Mouse (Mus musculus): ENCODE results near the gene Dcaf12. TPM values are rescaled to one million over a fixed set of nuclear protein-coding genes. Genes with fewer than 3 reads are reported as not detected.

The Dcaf12 gene
- polyA plus RNA-seq, 1 experiment from 2014 or later: 67.5 TPM

GRCm38 (mm10) chr4:41274377-41274979, 40.2 kb downstream of the Dcaf12 start:
- H3K4me2 ChIP-seq: peak overlapping the region; percentile 69

DNA sequence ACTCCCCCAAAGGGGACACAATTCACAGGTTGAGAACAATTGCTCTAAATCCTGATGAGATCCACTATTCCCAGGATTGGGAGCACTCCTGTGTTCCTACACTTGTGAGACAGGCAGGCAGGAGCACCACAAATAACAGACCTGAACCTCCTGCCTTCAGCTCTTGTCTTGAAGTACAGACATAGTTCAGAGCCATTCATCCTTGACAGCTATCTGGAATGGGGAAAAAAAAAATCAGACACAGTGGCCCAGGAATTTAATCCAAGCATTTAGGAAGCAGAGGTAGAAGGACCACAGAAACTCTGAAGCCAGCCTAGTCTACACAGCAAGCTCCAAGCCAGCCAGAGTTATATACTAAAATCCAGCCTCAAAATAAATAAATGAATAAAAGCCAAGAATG, 46.6 kb downstream of the Dcaf12 start:
- no peak overlapping the region for H3K4me2 ChIP-seq
- peaks cover 29% of the 10 kb centered on the region for H3K36me3 ChIP-seq
- no peak overlapping the region for H3K27ac ChIP-seq
- H3K27me3 ChIP-seq: no peaks in the 10 kb centered on the region
- no peak for ATAC-seq (ENCODE audit: borderline replicate concordance, extremely low read depth, low FRiP score, low TSS enrichment)
- H3K9ac ChIP-seq: no peak overlapping the region
- H3K4me3 ChIP-seq: no peak overlapping the region
- no peaks in the 10 kb centered on the region for H3K9me3 ChIP-seq
- peaks cover 14% of the 10 kb centered on the region for H3K4me1 ChIP-seq

More at GRCm38 (mm10) chr4:41274377-41274979, 40.2 kb downstream of the Dcaf12 start:
- Histone ChIP-seq H3K9ac (peak overlapping the region; percentile 95), H3K27me3 (no peaks in the 10 kb centered on the region), H3K36me3 (peaks cover 13% of the 10 kb centered on the region), H3K4me3 (peak overlapping the region; percentile 93), H3K9me3 (no peaks in the 10 kb centered on the region), H3K4me1 (peaks cover 29% of the 10 kb centered on the region), H3K27ac (peak overlapping the region; percentile 95)
- ATAC-seq (ENCODE audit: borderline replicate concordance, extremely low read depth, low FRiP score, low TSS enrichment): peak; percentile 69
- WGBS: 1% methylated on average over 17 of the region's 18 CpGs

- H3K36me3 ChIP-seq: peaks cover 38% of the 10 kb centered on the region
- no peak overlapping the region for H3K4me2 ChIP-seq
- no peak overlapping the region for H3K4me3 ChIP-seq
- H3K9ac ChIP-seq: no peak overlapping the region
- WGBS: 69% methylated on average over 4 of the region's 4 CpGs
- H3K27ac ChIP-seq: no peak overlapping the region
- H3K27me3 ChIP-seq: no peaks in the 10 kb centered on the region
- 0 out of 2 replicates have a peak, but pooled peaks cover 3% of the 10 kb centered on the region for H3K4me1 ChIP-seq
- no peaks in the 10 kb centered on the region for H3K9me3 ChIP-seq
- no peak for ATAC-seq (ENCODE audit: borderline replicate concordance, extremely low read depth, low FRiP score, low TSS enrichment)
These were observed 48.3 kb downstream of the Dcaf12 start for GRCm38 (mm10) chr4:41266350-41266749.

DNA sequence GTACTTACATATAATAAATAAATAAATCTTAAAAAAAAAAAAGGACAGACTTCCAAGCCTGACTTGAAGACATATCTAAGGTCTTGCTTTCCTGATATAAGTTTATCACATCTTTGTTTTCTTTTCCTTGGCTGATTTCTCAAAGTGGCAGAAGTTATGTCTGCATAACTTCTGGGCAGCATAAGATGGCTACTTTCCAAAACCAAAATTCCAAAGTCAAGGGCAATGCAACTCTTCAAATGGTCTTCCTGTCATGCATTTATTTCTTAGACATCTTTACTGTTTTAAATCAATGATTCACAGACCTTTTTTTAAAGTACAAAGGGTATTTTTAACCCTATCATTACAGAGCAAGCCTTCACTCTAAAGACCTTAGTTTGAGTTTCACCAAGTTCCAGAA, 54.0 kb downstream of the Dcaf12 start:
- no peak overlapping the region for H3K4me2 ChIP-seq
- peaks cover 17% of the 10 kb centered on the region; the same call in 1 of the 2 replicates for H3K36me3 ChIP-seq
- no peak overlapping the region for H3K4me3 ChIP-seq
- no peak overlapping the region for H3K9ac ChIP-seq
- H3K9me3 ChIP-seq: no peaks in the 10 kb centered on the region
- H3K27me3 ChIP-seq: no peaks in the 10 kb centered on the region
- no peaks in the 10 kb centered on the region for H3K4me1 ChIP-seq
- no peak for ATAC-seq (ENCODE audit: borderline replicate concordance, extremely low read depth, low FRiP score, low TSS enrichment)
- no peak overlapping the region for H3K27ac ChIP-seq

- WGBS: 78% methylated on average over 4 of the region's 4 CpGs
- no peak overlapping the region for H3K4me2 ChIP-seq
- peaks cover 12% of the 10 kb centered on the region; the same call in 1 of the 2 replicates for H3K36me3 ChIP-seq
- H3K4me3 ChIP-seq: no peak overlapping the region
- no peaks in the 10 kb centered on the region for H3K27me3 ChIP-seq
- no peaks in the 10 kb centered on the region for H3K9me3 ChIP-seq
- H3K9ac ChIP-seq: no peak overlapping the region
- no peak overlapping the region for H3K27ac ChIP-seq
- no peaks in the 10 kb centered on the region for H3K4me1 ChIP-seq
- no peak for ATAC-seq (ENCODE audit: borderline replicate concordance, extremely low read depth, low FRiP score, low TSS enrichment)
These were observed 55.7 kb downstream of the Dcaf12 start for GRCm38 (mm10) chr4:41259019-41259418.

DNA sequence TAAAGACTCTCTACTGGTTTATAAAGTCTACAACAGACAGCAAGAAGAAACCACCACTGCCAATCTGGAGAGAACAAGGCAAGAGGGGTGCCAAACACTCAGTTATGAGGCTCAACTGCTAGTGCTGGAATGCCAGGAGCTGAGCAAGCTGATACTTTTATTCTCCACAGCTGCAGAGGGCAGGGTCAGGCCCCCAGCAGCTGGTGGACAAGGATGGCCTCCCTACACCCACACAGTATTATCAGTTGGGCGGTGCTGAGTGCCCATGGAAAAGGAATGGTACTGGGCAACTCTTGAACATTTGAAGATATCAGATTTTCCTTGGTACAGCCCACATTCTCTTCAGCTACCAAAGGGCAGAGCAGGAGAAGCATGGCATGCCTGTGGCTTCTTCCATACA, 56.9 kb downstream of the Dcaf12 start:
- H3K4me2 ChIP-seq: no peak overlapping the region
- WGBS: 85% methylated on average over 1 of the region's 1 CpGs
- no peak for ATAC-seq (ENCODE audit: borderline replicate concordance, extremely low read depth, low FRiP score, low TSS enrichment)
- no peaks in the 10 kb centered on the region for H3K4me1 ChIP-seq
- no peaks in the 10 kb centered on the region for H3K27me3 ChIP-seq
- no peak overlapping the region for H3K9ac ChIP-seq
- H3K36me3 ChIP-seq: peaks cover 10% of the 10 kb centered on the region; the same call in 1 of the 2 replicates
- no peaks in the 10 kb centered on the region for H3K9me3 ChIP-seq
- no peak overlapping the region for H3K27ac ChIP-seq
- no peak overlapping the region for H3K4me3 ChIP-seq

DNA sequence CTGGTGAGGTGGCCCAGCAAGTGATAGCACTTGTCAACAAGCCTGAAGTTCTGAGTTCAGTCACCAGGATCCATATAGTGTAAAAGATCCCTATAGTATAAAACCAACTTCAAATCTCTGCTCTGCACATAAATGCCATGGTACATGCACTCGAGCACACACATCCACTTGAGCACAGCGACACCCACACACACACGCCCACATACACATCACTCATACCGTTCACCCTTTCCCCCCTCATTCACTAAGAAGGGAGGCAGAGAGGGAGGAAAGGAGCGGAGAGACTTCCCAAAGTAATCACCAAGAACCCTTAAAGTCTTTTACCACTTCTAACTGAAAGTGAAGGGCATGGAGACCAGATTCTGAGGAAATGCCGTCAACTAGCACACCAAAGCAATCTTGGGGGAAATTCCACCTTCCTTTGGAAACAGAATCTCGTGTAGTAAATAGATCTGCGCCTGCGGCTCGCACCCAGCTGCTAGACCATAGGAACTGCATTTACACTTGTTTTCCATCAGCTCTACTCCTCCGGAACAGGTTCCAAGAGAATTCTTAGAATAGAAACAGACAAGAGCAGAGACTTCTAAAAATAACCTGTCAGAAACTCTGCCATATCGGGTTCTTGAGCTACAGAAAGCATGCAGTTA, 59.0 kb downstream of the Dcaf12 start:
- H3K4me3 ChIP-seq: no peak overlapping the region
- H3K27ac ChIP-seq: 0 out of 2 replicates have a peak overlapping the region, but pooled peaks have one; percentile 48
- peaks cover 8% of the 10 kb centered on the region for H3K36me3 ChIP-seq
- no peaks in the 10 kb centered on the region for H3K9me3 ChIP-seq
- no peaks in the 10 kb centered on the region for H3K27me3 ChIP-seq
- H3K4me1 ChIP-seq: no peaks in the 10 kb centered on the region
- ATAC-seq (ENCODE audit: borderline replicate concordance, extremely low read depth, low FRiP score, low TSS enrichment): no peak
- H3K9ac ChIP-seq: no peak overlapping the region
- H3K4me2 ChIP-seq: no peak overlapping the region
- WGBS: 78% methylated on average over 12 of the region's 12 CpGs

- Histone ChIP-seq H3K4me1 (no peaks in the 10 kb centered on the region), H3K4me2 (no peak overlapping the region), H3K27ac (no peak overlapping the region), H3K9ac (no peak overlapping the region), H3K4me3 (no peak overlapping the region), H3K27me3 (no peaks in the 10 kb centered on the region), H3K9me3 (no peaks in the 10 kb centered on the region), H3K36me3 (peaks cover 24% of the 10 kb centered on the region)
- 94% methylated on average over 2 of the region's 2 CpGs for WGBS
- ATAC-seq (ENCODE audit: borderline replicate concordance, extremely low read depth, low FRiP score, low TSS enrichment): no peak
These were observed 60.9 kb downstream of the Dcaf12 start for GRCm38 (mm10) chr4:41253756-41254155.

GRCm38 (mm10) chr4:41245408-41245807, 69.3 kb downstream of the Dcaf12 start:
- Histone ChIP-seq H3K27ac (no peak overlapping the region), H3K4me2 (no peak overlapping the region), H3K9me3 (no peaks in the 10 kb centered on the region), H3K27me3 (no peaks in the 10 kb centered on the region), H3K4me1 (no peaks in the 10 kb centered on the region), H3K9ac (no peak overlapping the region), H3K4me3 (no peak overlapping the region), H3K36me3 (peaks cover 46% of the 10 kb centered on the region)
- no peak for ATAC-seq (ENCODE audit: borderline replicate concordance, extremely low read depth, low FRiP score, low TSS enrichment)
- 94% methylated on average over 2 of the region's 2 CpGs for WGBS

Other genes with a start within 250 kb of the Dcaf12 start
- gene Aqp3, start 216.7 kb downstream of the Dcaf12 start, polyA plus RNA-seq (2015; fragmentation: Nextera tagmentation; extraction: Ambion mirVana): 1.3 and 2.2 TPM in 2 replicates
- gene Nol6, start 190.4 kb downstream of the Dcaf12 start, polyA plus RNA-seq (2015; fragmentation: Nextera tagmentation; extraction: Ambion mirVana): 20.6 and 21.9 TPM in 2 replicates
- 75.3 and 82.0 TPM in 2 replicates for gene Ube2r2, start 179.1 kb downstream of the Dcaf12 start, polyA plus RNA-seq (2015; fragmentation: Nextera tagmentation; extraction: Ambion mirVana)
- gene Ubap2, start 39.7 kb downstream of the Dcaf12 start, polyA plus RNA-seq (2015; fragmentation: Nextera tagmentation; extraction: Ambion mirVana): 55.1 and 55.9 TPM in 2 replicates
- 47.7 and 53.9 TPM in 2 replicates for gene Ubap1, start 34.1 kb upstream of the Dcaf12 start, polyA plus RNA-seq (2015; fragmentation: Nextera tagmentation; extraction: Ambion mirVana)
- 8.2 and 8.3 TPM in 2 replicates for gene Kif24, start 150.0 kb upstream of the Dcaf12 start, polyA plus RNA-seq (2015; fragmentation: Nextera tagmentation; extraction: Ambion mirVana)
- gene Nudt2, start 150.3 kb upstream of the Dcaf12 start, polyA plus RNA-seq (2015; fragmentation: Nextera tagmentation; extraction: Ambion mirVana): 48.2 and 49.0 TPM in 2 replicates
- gene AI464131, start 188.2 kb upstream of the Dcaf12 start, polyA plus RNA-seq (2015; fragmentation: Nextera tagmentation; extraction: Ambion mirVana): 3.5 and 4.2 TPM in 2 replicates
- gene 1110017D15Rik, start 202.4 kb upstream of the Dcaf12 start, polyA plus RNA-seq (2015; fragmentation: Nextera tagmentation; extraction: Ambion mirVana): 6.4 and 7.3 TPM in 2 replicates

All from lung, embryonic 15.5 days (tissue).